Mouse (Mus musculus): ENCODE measurements around the gene P4ha2.

- TF ChIP-seq POLR2A (IDR thresholded peaks at IDR 0.05; ENCODE audit: borderline replicate concordance, low read depth, low read length) (no peak), CTCF (IDR thresholded peaks at IDR 0.05; ENCODE audit: low read depth, low read length) (no peak)
Measured at GRCm38 (mm10) chr11:54174877-54175276, 75.0 kb downstream of the P4ha2 start.

Data from bone marrow macrophage, adult 2 months (primary cell).